Mouse (Mus musculus): Measurements from ENCODE around the gene Cers5.
A peak's percentile ranks its signal among the peaks of the same experiment; 100 is the strongest.

DNA sequence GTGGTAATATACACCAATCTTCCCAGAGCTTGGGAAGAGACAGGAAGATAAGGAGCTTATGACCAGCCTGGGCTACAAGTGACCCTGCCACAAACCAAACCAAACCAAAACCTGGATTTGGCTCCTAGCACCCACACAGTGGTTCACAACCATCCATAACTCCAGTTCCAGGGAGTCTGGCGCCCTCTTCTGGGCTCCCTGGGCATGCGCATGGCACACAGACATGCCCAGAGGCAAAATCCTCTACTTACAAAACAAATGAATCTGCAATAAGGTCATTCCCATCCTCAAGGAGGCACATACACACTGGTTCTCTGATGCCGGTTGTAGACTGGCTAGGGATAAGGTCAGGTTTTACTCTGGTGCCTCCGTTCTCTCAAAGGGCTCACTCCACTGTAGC, 43.3 kb upstream of the Cers5 start:
- TF ChIP-seq CTCF (IDR thresholded peaks at IDR 0.05; ENCODE audit: insufficient read depth, low read length), result 0 out of 2 replicates have a peak, but pooled peaks have one; percentile 8
- no peak for TF ChIP-seq POLR2A (IDR thresholded peaks at IDR 0.05; ENCODE audit: borderline replicate concordance, extremely low read depth, low read depth, low read length)
